Mouse (Mus musculus) cortical plate, adult 2 months (tissue): Measurements from ENCODE around the gene Fbxl14. TPM values are rescaled to one million over a fixed set of nuclear protein-coding genes. Genes with fewer than 3 reads are reported as not detected.

Source experiments
- H3K27ac ChIP-seq: fragments of 200-500 bp; 2 replicates; pipeline ENCODE4 v1.5.1; 2012; ENCODE audit warnings: low read length, control low read depth, inconsistent platforms; ENCODE audit not compliant: insufficient read depth
- H3K4me1 ChIP-seq: fragments of 200-500 bp; 2 replicates; pipeline ENCODE4 v1.6.1; 2011; ENCODE audit warnings: low read length; ENCODE audit not compliant: control insufficient read depth, insufficient read depth
- H3K4me3 ChIP-seq: fragments of 200-500 bp; 2 replicates; pipeline ENCODE4 v1.5.1; 2011; ENCODE audit warnings: mild to moderate bottlenecking, low read length, control low read depth; ENCODE audit not compliant: insufficient read depth
- CTCF ChIP-seq: fragments of 200-500 bp; IDR thresholded peaks from 2 replicates; pipeline ENCODE4 v1.5.1; 2011; ENCODE audit warnings: mild to moderate bottlenecking, control low read depth, low read length; ENCODE audit not compliant: insufficient read depth; ENCODE audit errors: extremely low read depth
- POLR2A ChIP-seq: fragments of 200-500 bp; IDR thresholded peaks from 2 replicates; pipeline ENCODE4 v1.6.1; 2011; ENCODE audit warnings: mild to moderate bottlenecking, low read length, control low read depth; ENCODE audit not compliant: insufficient read depth; ENCODE audit errors: extremely low read depth
- polyA plus RNA-seq: library from polyadenylated mRNA; depleted of rRNA; stranded (reverse); fragments of >200 nt; gene quantifications from 2 replicates; pipeline ENCODE4 v1.2.3, GENCODE M21; 2012

The Fbxl14 gene
- polyA plus RNA-seq, 1 experiment = 29.4 TPM

DNA sequence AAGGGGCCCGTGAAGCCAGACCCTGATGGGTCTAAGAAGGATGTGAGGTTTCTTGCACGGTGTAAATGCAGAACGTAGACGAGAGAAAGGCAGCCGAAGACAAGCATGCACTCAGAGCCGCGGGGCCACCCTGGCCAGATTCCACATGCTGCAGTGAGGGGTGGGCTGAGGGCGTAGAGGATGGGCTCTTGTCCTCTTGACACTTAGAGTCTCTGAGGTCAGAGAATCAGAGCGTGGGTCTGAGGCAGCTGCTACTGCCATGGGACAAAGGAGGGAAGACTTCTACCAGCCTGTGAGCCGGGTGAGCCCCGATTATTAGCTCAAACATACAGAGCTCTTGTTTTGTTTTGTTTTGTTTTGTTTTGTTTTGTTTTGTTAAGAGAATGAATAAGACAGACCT lies 11.1 kb downstream of the Fbxl14 start:
- TF ChIP-seq CTCF = no peak
- Histone ChIP-seq H3K4me3 (no peak overlapping the region), H3K4me1 (peaks cover 2% of the 10 kb centered on the region; the same call in 1 of the 2 replicates), H3K27ac (no peak overlapping the region)

DNA sequence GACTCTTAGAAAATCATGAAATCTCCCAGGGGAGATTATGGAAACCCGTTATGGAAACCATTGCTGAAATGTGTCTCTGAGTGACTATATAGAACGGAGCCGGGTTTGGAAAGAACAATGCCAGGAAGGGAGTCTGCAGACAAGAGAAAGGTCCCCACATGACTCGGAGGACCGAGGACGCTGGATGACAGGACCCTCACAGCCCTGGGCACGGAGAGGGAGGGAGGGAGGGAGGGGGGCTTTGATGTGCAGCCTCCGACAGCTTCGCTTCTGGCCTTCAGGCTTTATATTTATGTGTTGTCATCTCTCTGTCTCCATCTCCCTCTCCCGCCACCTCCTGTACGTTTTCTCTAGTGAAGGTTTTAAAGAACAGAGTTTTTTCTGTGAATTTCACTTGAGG lies 11.5 kb downstream of the Fbxl14 start:
- TF ChIP-seq CTCF (no peak), POLR2A (no peak)
- Histone ChIP-seq H3K4me1 (peaks cover 2% of the 10 kb centered on the region; the same call in 1 of the 2 replicates), H3K27ac (no peak overlapping the region), H3K4me3 (no peak overlapping the region)

DNA sequence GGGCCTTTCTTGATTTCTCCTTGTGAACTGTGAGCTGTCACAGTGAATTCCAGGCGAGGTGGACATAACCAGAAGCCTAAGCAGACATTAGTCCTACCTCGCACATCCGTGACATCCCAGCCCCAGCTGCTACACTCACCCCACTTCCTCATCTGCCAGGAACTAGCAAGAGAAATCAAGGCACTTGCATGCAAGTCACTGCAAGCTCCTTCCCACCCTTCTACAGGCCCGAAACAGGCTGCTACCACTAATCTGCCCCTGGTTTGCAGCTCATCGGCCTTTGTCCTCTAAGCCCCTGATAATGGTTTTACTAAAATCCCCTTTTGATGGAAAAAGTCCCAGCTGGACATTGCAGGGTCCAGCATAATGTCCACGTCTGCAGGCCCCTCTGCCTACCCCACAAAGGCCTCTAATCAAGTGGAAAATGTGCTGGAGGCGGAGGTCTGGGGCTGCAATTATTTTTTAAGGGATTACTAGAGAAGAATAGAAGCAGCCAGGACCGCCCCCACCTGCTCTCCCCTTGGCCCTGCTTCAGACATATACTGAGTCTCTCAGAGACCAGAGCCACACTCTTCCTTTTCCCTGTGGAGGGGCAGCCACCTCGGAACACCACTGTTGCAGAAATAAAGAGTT lies 12.6 kb downstream of the Fbxl14 start:
- TF ChIP-seq POLR2A = no peak
- Histone ChIP-seq H3K4me1 (peaks cover 2% of the 10 kb centered on the region; the same call in 1 of the 2 replicates), H3K4me3 (no peak overlapping the region), H3K27ac (no peak overlapping the region)

DNA sequence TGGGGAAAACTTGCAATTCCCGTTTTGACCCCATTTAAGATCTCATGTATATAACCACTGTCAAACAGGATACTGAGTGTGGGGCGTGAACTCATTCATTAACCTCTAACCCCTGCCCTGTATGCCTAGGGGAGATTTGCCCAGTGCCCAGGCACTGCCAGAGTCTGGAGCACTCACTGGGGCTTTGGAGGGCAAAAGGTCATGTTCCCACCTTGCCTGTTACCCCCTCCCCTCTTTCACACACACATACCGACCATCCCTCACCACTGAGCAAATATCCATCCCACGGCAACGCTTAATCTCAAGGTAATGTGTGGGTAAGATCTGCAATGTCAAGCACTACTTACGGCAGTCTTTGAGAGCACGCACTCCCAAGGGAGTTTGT lies 13.2 kb downstream of the Fbxl14 start:
- peaks cover 2% of the 10 kb centered on the region; the same call in 1 of the 2 replicates for H3K4me1 ChIP-seq
- H3K27ac ChIP-seq = no peak overlapping the region
- no peak overlapping the region for H3K4me3 ChIP-seq
- TF ChIP-seq POLR2A = no peak
- no peak for TF ChIP-seq CTCF

DNA sequence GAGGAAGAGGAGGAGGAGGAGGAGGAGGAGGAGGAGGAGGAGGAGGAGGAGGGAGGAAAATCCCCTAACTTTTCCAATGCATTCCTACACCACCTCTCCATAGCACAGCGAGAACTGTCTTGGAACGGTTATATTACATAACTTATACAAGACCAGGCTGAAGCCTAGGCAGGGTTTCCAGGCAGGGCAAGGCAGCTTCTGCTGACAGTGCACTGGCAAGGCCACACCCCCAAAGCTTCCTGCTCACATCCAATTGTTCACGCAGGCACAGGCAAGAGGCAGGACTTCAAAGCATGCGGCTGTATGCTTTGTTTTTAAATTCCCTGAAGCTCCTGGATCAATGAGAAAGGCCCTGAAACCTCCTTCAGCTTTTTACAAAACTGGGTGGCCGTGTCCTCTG lies 19.8 kb downstream of the Fbxl14 start:
- no peak overlapping the region for H3K4me3 ChIP-seq
- no peaks in the 10 kb centered on the region for H3K4me1 ChIP-seq
- H3K27ac ChIP-seq = no peak overlapping the region
- TF ChIP-seq CTCF (no peak), POLR2A (no peak)

DNA sequence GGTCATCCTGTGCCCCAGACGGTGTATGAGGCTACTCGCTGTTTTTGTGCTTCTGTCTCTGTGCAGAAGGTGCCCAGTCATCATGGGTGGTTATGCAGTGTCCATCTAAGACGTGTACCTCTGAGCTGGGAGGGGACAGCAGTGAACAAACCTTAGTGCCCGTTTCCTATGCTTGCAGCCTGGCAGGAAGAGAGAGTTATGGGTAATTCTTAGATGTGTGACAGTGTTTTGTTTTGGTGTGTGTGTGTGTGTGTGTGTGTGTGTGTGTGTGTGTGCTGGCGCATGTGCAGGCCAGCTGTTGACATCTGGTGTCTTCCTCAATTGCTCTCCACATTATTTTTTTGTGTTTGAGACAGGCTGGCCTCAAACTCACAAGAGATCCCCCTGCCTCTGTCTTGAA lies 20.6 kb downstream of the Fbxl14 start:
- no peaks in the 10 kb centered on the region for H3K4me1 ChIP-seq
- TF ChIP-seq POLR2A (no peak), CTCF (no peak)
- no peak overlapping the region for H3K27ac ChIP-seq

DNA sequence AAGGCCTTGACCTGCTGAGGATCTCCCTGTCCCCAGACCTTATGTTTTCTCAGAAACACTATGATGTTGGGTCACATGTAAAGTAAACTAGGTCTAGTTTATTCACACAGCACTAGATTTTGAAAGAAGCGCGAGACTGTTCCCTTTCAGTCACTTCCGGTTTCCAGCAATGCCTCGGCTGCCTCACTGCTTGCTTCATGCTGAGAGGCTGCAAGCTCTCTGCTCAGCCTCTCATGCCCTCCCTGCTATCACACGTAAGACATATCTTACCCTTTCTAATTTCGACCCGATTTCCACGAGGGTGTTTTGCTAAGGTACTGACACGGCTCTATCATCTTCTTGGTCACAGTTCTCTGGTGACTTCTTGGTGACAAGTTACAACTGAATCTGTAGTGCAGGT lies 22.6 kb downstream of the Fbxl14 start:
- H3K4me3 ChIP-seq = no peak overlapping the region
- H3K4me1 ChIP-seq = no peaks in the 10 kb centered on the region
- H3K27ac ChIP-seq = no peak overlapping the region
- TF ChIP-seq CTCF (no peak), POLR2A (no peak)

More for the DNA sequence above, 20.6 kb downstream of the Fbxl14 start:
- no peak overlapping the region for H3K4me3 ChIP-seq

DNA sequence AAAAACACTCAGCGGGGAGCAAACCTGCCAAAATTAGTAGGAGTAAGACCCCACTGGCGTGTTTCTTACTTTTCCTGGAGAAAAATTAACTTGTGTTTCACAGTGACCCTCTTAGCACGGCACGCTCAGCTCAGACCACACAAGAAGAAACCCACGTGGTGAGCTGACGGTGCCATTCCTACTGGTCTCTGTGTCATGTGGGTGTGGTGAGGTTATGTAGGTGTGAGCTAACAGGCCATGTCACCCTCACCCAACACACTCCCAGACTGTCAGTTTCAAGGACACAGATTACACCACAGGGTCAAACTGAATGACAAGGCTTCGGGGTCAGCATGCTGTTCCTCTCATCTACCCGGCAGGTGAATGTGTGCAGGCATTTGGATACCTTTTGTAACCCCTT lies 25.3 kb downstream of the Fbxl14 start:
- H3K4me3 ChIP-seq = no peak overlapping the region
- H3K27ac ChIP-seq = no peak overlapping the region
- H3K4me1 ChIP-seq = no peaks in the 10 kb centered on the region
- TF ChIP-seq CTCF = no peak
- TF ChIP-seq POLR2A = no peak

DNA sequence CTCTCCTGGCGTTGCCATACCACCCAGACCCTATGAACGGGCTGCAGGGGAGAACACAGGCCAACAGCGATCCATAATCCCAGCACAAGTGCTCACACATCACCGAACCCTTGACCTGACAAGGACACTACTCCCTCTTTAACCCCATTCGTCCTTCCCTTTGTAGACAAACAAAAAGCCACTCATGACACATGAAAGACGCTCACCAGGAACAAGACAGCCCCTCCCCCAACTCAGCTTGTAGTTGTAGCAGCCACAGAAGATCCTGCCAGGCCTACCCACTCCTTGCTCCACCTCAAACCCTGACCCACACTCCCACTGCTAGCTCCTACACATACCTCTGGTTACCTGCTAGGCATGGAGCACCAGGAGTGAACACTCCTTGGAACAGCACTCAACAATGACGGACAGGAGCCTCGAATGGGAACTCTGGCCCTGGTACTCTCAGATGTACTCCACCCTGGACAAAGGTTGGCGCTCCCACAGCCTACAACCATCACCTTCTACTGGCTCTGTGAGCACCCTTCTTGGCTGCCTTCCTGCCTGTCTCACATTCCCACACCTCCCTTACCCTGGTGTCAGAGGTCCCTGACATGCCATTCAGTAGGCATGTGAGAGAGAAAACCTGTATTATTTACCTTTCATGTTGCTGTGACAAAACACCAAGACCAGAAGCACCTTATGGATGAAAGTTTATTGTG lies 26.2 kb downstream of the Fbxl14 start:
- no peaks in the 10 kb centered on the region for H3K4me1 ChIP-seq
- no peak overlapping the region for H3K4me3 ChIP-seq
- no peak overlapping the region for H3K27ac ChIP-seq
- TF ChIP-seq CTCF (no peak), POLR2A (no peak)

DNA sequence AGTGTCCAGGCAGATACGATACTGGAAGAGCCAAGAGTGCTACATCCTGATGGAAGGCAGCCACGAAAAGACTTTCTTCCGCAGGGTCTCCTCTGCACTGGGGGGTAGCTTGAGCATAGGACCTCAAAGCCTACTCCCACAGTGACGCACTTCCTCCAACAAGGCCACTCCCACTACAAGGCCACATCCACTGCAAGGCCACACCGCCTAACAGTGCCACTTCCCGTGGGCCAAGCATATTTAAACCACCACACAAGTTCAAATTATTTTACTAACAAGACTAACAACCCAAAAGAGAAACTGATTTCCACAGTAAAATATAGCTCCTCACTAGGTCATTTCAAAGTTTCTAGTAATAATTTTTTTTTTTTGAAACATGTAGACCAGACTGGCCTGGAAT lies 28.8 kb downstream of the Fbxl14 start:
- H3K4me1 ChIP-seq = no peaks in the 10 kb centered on the region
- TF ChIP-seq CTCF (no peak), POLR2A (no peak)
- no peak overlapping the region for H3K27ac ChIP-seq
- H3K4me3 ChIP-seq = no peak overlapping the region
